Mouse (Mus musculus) spleen, adult 2 months (tissue): ENCODE measurements around the gene Birc3.

Experiments
- CTCF ChIP-seq: fragments of 200-500 bp; IDR thresholded peaks from 2 replicates; pipeline ENCODE4 v1.5.1; 2011; ENCODE audit warnings: mild to moderate bottlenecking, inconsistent platforms; ENCODE audit not compliant: insufficient read depth, insufficient read length, insufficient replicate concordance; ENCODE audit errors: extremely low read depth
- POLR2A ChIP-seq: fragments of 200-500 bp; IDR thresholded peaks from 2 replicates; pipeline ENCODE4 v1.6.1; 2011; ENCODE audit warnings: low read depth, low read length, inconsistent platforms

DNA sequence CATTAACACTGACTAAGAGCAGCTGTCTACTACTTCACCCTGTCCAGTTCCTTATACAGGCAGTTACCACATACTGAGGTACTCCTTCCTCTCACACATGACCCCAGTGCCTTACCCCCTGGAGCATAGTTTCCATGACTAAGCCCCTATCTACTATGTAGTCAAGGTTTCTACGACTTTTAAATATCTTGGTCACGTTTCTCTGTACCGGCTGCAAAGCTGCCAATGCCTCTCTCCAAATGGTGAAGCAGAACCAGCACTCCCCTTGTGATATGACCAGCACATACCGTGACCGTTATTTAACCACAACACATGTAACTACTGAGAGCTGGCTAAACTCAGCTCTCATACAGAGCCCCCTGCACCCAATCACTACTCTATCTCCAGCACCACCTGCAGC is 48.1 kb downstream of the Birc3 start:
- no peak for TF ChIP-seq POLR2A
- no peak for TF ChIP-seq CTCF
